Mouse (Mus musculus): ENCODE measurements around the gene Fam171a1.

Fam171a1 gene

GRCm38 (mm10) chr2:3138308-3138707 is 24.3 kb downstream of the Fam171a1 start:
- DNase-seq (ENCODE audit: low read depth, low spot score) = no peak

DNA sequence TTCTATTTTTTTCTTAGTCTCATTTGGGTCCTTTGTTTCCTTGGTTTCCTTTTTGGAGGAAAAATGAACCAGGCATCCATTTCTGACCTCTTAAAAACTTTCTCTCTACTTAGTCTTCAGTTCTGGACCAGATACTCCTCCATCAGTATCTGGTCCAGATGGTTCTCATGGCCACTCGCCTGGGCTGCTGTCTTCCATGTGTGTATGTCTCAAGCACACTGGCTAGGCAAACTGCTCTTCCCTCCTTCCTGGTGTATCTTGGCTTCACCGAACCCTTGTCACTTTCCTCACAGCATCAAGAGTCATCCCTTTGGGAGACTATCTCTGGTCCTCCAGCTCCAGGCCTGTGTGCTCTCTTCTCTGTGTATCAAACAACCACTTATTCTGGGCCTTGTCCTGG is 25.0 kb downstream of the Fam171a1 start:
- no peak for DNase-seq (ENCODE audit: low read depth, low spot score)

DNA sequence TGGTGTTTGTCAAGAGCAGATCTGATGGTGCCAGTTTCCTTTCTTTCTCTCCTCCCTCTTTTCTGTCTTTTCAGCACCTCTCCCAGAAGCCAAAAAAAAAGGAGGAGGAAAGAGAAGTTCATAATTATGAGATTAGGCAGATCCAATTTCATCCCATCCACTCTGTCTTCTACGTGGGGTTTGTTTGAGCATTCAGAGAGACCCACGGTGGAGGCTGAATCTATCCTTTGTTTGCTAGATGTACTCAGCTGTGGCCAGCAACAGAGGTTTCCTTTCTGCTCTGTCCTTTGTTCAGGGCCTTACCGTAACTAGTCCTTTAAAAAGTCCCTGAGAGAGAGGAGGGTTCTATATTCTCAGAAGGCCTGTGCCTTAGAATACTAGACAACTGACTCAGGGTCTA is 25.6 kb downstream of the Fam171a1 start:
- DNase-seq (ENCODE audit: low read depth, low spot score) = no peak

GRCm38 (mm10) chr2:3140585-3140984 is 26.6 kb downstream of the Fam171a1 start:
- DNase-seq (ENCODE audit: low read depth, low spot score) = no peak

GRCm38 (mm10) chr2:3141804-3142203 is 27.8 kb downstream of the Fam171a1 start:
- DNase-seq (ENCODE audit: low read depth, low spot score) = no peak

GRCm38 (mm10) chr2:3144291-3144690 is 30.3 kb downstream of the Fam171a1 start:
- no peak for DNase-seq (ENCODE audit: low read depth, low spot score)

DNA sequence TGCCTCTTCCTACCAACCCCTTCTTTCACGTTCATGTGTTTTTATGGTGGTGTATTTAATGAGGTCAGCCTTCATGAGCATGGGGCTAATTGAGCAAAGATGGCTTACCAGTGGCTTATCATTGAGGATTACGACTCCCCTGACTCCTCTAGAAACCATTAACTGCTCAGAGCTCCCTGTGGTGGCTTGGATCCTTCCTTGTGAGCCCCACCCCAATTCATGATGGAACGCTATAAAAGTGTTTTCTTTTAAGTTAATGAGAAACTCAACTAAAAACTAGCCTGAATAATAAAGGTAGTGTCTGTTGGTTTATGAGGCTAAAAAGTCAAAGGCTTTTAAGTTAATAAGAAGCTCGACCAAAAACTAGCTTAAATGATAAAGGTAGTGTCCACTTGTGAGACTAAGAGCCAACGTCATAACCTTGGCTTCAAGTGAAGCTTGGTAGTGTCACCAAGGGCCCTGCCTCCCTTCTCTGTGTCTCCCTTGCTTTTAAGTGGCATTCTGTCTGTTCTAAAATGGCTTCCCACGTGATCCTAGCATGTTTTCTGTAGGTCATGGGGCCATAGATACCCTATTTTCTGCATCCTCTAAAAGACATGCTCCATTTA is 33.6 kb downstream of the Fam171a1 start:
- no peak for DNase-seq (ENCODE audit: low read depth, low spot score)

DNA sequence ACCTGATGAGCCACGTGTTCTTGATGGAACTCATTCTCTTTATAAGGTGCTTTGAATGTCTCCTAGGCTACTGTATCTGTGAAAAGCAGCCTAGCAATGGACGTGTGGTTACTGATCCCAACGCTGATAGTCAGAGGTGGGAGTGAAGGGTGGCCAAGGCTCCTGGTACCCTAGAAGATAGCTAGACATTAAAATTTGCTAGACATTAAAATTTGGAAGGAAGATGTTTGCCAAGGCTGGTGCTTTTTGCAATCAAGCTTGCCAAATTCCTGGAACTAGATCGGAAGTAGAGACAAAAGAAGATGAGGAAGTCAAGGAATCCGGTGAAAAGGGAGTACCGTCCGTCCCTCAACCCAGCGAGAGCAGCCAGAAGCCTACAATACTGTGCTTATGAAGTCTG is 34.7 kb downstream of the Fam171a1 start:
- DNase-seq (ENCODE audit: low read depth, low spot score) = no peak

DNA sequence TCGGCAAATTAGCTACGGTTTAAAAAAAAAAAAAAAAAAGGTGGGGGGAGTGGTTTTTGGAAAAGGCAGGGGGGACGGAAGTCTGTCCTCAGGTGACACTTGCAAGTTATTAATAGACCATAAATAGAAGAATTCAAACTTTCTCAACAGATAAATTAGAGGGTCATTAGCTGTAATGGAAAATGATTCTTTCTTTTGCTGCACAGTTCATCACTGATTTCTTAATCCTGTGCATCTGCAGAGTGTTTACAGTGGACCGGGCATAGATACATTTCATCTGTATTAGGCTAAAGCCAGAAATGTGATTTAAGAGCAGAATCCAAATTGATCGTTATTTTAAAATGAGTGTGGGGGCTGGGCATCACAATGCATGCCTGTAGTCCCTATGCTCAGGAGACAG is 36.3 kb downstream of the Fam171a1 start:
- DNase-seq (ENCODE audit: low read depth, low spot score) = no peak

DNA sequence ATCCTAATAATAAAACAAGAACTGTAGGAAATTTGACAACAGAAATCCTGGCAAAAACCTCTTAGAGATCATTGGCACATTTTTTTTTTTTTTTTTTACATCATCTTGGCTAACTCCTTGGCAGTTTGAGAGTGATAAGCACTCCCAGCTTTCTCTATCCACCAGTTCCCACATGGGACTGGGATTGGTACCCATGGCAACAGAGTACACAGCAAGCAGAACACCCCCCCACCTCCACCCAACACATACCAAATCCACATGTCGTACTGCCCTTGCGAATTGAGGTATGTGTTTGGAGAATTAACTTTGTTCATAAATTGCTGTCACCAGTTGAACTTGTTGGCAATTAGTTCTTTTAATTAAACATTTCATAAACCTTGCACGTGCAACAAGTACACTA is 37.3 kb downstream of the Fam171a1 start:
- DNase-seq (ENCODE audit: low read depth, low spot score) = no peak

GRCm38 (mm10) chr2:3154091-3154665 is 40.2 kb downstream of the Fam171a1 start:
- DNase-seq (ENCODE audit: low read depth, low spot score) = no peak

- DNase-seq (ENCODE audit: low read depth, low spot score) = no peak
Observed at GRCm38 (mm10) chr2:3154986-3155385, 41.0 kb downstream of the Fam171a1 start.

GRCm38 (mm10) chr2:3157030-3157429 is 43.0 kb downstream of the Fam171a1 start:
- DNase-seq (ENCODE audit: low read depth, low spot score) = no peak

DNA sequence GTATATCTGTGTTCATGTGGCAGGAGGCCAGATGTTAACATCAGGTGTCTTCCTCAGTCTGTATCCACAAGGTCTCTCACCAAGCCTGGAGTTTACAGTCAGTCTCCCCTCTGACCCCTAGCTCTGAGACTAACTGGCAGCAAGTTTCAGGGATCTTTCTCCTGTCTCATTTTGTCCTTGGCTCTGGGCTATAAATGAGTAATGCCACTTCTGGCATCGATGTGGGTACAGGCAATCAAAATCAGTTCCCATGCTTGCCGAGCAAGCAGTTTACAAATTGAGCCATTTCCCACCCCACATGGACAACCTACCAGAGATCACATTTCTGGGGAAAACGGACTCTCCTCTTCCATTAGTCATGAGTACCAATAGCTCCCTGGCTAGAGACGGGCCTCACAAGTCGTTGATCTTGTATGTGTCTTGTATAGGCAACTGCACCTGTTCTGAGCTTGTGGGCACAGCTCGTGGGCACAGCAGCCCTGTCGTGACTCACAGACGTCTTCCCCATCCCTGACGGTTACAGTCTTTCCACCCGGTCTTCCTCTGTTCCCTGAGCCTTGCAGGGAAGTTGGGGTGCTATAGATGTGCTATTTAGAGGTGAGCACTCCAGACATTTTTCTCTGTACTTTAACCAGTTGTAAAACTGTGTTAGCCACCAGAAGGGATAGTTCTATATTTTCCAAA is 43.8 kb downstream of the Fam171a1 start:
- no peak for DNase-seq (ENCODE audit: low read depth, low spot score)

GRCm38 (mm10) chr2:3158682-3159412 is 44.8 kb downstream of the Fam171a1 start:
- no peak for DNase-seq (ENCODE audit: low read depth, low spot score)

DNA sequence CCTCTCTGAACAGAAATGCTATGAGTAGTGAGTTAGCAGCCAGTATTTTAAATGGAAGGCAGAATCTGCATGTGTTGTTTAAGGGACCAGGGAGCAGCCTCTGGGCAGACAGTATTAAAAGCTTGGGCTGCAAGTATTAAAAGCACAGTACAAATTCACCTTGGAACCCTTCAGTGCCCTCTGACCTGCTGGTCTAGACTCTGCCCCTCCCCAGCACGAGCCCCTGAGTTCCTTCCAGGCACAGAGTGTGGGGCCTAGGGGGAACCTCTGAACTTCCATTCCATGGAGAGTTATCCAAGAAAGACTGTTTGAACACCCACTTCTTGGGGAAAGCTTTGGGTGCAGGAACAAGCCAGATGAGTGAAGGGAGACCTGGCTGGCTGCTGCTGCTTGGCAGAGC is 47.6 kb downstream of the Fam171a1 start:
- DNase-seq (ENCODE audit: low read depth, low spot score) = no peak

GRCm38 (mm10) chr2:3163501-3164076 is 49.6 kb downstream of the Fam171a1 start:
- no peak for DNase-seq (ENCODE audit: low read depth, low spot score)

GRCm38 (mm10) chr2:3165037-3165600 is 51.1 kb downstream of the Fam171a1 start:
- no peak for DNase-seq (ENCODE audit: low read depth, low spot score)

- DNase-seq (ENCODE audit: low read depth, low spot score) = no peak
Observed at GRCm38 (mm10) chr2:3165890-3166605, 52.0 kb downstream of the Fam171a1 start.

DNA sequence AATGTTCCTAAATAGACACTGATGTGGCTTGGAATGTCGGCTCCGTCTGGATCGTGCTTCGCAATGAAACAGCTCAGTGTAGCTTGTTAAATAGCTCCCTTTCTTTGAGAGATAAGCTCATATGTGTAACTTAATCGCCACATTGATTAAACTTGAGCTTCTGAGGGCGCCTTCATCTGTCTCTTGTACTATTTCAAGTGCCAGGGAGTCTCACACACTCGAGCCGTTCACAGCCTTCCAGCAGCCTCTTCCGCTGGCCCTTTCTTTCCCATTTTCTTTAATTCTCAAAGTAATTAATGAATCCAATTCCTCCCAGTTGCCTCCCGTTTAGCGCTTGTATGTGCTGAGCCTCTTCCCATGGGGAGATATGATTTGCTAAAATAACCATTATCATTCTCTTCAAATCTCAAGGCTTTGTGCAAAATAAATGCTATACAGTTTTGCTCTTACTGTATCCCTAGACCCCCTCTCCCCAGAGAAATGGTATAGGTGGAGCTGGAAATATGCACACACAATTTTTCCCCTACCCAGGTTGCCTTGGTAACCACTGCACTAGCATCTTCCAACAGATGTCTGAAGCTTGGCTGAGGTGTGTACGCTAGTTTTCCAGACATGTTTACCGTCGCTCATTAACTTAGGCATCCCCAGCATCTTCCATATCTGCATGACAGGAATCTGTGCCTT is 54.8 kb downstream of the Fam171a1 start:
- no peak for DNase-seq (ENCODE audit: low read depth, low spot score)

DNA sequence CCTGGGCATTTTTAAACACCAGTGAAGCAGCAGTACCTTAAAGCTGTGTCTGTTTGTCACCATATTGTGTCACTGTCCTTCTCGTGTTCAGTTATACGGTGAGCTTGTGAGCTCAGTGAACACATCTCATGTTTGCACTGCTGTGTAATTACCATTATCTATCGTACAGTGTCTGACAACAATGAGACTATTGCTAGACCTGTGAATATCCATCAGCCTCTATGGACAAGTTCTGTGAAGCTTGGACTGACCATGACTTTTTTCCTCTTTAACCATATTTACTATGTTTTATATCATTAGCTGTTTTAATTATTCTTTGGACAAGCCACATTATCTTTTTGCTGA is 55.4 kb downstream of the Fam171a1 start:
- DNase-seq (ENCODE audit: low read depth, low spot score) = no peak
